Mouse (Mus musculus) heart, adult 2 months (tissue): Measurements from ENCODE around the gene Qk. TPM values are rescaled to one million over a fixed set of nuclear protein-coding genes. Genes with fewer than 3 reads are reported as not detected.

Experiments
- DNase-seq, 2 experiments: peaks; one replicate each; pipeline ENCODE4 v3.0.0; 2021
- H3K27ac ChIP-seq: fragments of 200-600 bp; 2 replicates; pipeline ENCODE4 v1.8.1; 2022
- H3K27me3 ChIP-seq: fragments of 200-500 bp; 2 replicates; pipeline ENCODE4 v1.6.1; 2012; ENCODE audit warnings: mild to moderate bottlenecking, low read length, inconsistent platforms, mixed read lengths; ENCODE audit not compliant: control insufficient read depth, insufficient read depth
- H3K36me3 ChIP-seq: fragments of 200-500 bp; 2 replicates; pipeline ENCODE4 v1.6.1; 2012; ENCODE audit warnings: low read length, inconsistent platforms; ENCODE audit not compliant: control insufficient read depth, insufficient read depth
- H3K4me1 ChIP-seq: fragments of 200-500 bp; 2 replicates; pipeline ENCODE4 v1.6.1; 2011; ENCODE audit warnings: low read length; ENCODE audit not compliant: control insufficient read depth, insufficient read depth
- H3K4me3 ChIP-seq: fragments of 200-600 bp; 2 replicates; pipeline ENCODE4 v1.8.1; 2022
- H3K79me2 ChIP-seq: fragments of 200-500 bp; replicated peaks from 2 replicates; pipeline ENCODE4 v1.6.1; 2012; ENCODE audit warnings: mild to moderate bottlenecking, inconsistent platforms, low read length, moderate library complexity, mixed read lengths; ENCODE audit not compliant: control insufficient read depth, insufficient read depth
- H3K9ac ChIP-seq: fragments of 200-500 bp; 2 replicates; pipeline ENCODE4 v1.6.1; 2012; ENCODE audit warnings: low read depth, mild to moderate bottlenecking, control low read depth, inconsistent platforms, low read length, mixed read lengths
- CTCF ChIP-seq: fragments of 200-600 bp; IDR thresholded peaks from 2 replicates; pipeline ENCODE4 v1.8.1; 2022; ENCODE audit warnings: antibody characterized with exemption, mild to moderate bottlenecking, moderate library complexity
- EP300 ChIP-seq: fragments of 200-500 bp; IDR thresholded peaks from 2 replicates; pipeline ENCODE4 v1.6.1; 2011; ENCODE audit warnings: low read depth, low read length, control low read depth; ENCODE audit not compliant: insufficient read depth
- POLR2A ChIP-seq: fragments of 200-500 bp; IDR thresholded peaks from 2 replicates; pipeline ENCODE4 v1.6.1; 2011; ENCODE audit warnings: mild to moderate bottlenecking, low read depth, low read length, control low read depth; ENCODE audit not compliant: insufficient read depth
- whole genome bisulfite sequencing: fragments of 180-500 bp; shearing (Covaris S2); methylation state at CpG from one replicate; pipeline ENCODE4 v1.1.7; 2018; 5-methylcytosine and 5-hydroxymethylcytosine counted together
- intact Hi-C: fragments of 180-260 bp; cut with DNase I; formaldehyde crosslinking; loops from one replicate; pipeline ENCODE4 v1.15.1; 2025
- polyA plus RNA-seq: library from polyadenylated mRNA; depleted of rRNA; stranded (reverse); fragments of >200 nt; gene quantifications from 2 replicates; pipeline ENCODE4 v1.2.3, GENCODE M21; 2012
- total RNA-seq, 2 experiments: library from RNA; stranded (reverse); gene quantifications; 2 replicates each; pipeline ENCODE4 v1.2.3; 2021

Qk gene
- total and polyA plus RNA-seq, 3 experiments, result 342 to 514 (median 469) TPM

- WGBS, result 14% methylated on average over 4 of the region's 4 CpGs
- H3K27ac ChIP-seq, result peak overlapping the region; percentile 57
- peaks cover 21% of the 10 kb centered on the region for H3K4me1 ChIP-seq
- H3K4me3 ChIP-seq, result peak overlapping the region; percentile 13
- H3K9ac ChIP-seq, result peak overlapping the region; percentile 40
- DNase-seq, result peak; percentile 59 to 62
- peaks cover 2% of the 10 kb centered on the region for H3K79me2 ChIP-seq
- H3K27me3 ChIP-seq, result no peaks in the 10 kb centered on the region
- intact Hi-C loops, result no loop called here
- TF ChIP-seq POLR2A (no peak), CTCF (no peak), EP300 (no peak)
- peaks cover 47% of the 10 kb centered on the region for H3K36me3 ChIP-seq
Measured at GRCm38 (mm10) chr17:10309135-10309623, 10.5 kb downstream of the Qk start.

- Histone ChIP-seq H3K4me3 (no peak overlapping the region; the same call in 1 of the 2 replicates), H3K36me3 (peaks cover 46% of the 10 kb centered on the region), H3K27ac (no peak overlapping the region), H3K9ac (no peak overlapping the region), H3K4me1 (peaks cover 16% of the 10 kb centered on the region), H3K27me3 (no peaks in the 10 kb centered on the region), H3K79me2 (peaks cover 3% of the 10 kb centered on the region)
- TF ChIP-seq POLR2A (no peak), CTCF (peak; percentile 36), EP300 (no peak)
- no peak for DNase-seq
- 4% methylated on average over 2 of the region's 2 CpGs for WGBS
- intact Hi-C loops, result no loop called here
Measured at GRCm38 (mm10) chr17:10306424-10306823, 13.2 kb downstream of the Qk start.

DNA sequence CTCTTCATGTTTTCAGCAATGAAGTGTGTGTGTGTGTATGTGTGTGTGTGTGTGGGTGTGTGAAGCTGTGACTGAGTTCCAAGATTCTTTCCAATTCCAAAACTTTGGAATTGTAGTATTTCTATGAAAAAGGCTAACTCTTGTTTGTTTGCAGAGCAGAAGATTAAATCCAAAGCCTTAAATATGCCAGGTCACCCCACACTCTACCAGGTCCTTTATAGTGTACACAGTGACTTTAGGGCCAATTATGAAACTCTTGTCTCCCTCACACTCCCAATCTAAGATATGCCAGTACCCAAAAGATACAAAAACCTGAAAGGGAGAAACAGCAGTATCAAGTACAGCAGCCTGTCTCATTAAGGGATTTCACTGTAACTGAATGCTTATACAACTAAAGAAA lies 15.7 kb downstream of the Qk start:
- no peaks in the 10 kb centered on the region for H3K27me3 ChIP-seq
- peaks cover 9% of the 10 kb centered on the region for H3K4me1 ChIP-seq
- no peak for TF ChIP-seq EP300
- no peak for TF ChIP-seq CTCF
- intact Hi-C loops, result no loop called here
- DNase-seq, result no peak
- peaks cover 45% of the 10 kb centered on the region for H3K36me3 ChIP-seq
- peaks cover 2% of the 10 kb centered on the region for H3K79me2 ChIP-seq
- peak overlapping the region; percentile 53 for H3K27ac ChIP-seq
- no peak overlapping the region; the same call in 1 of the 2 replicates for H3K9ac ChIP-seq
- H3K4me3 ChIP-seq, result no peak overlapping the region

GRCm38 (mm10) chr17:10300968-10301795 lies 18.5 kb downstream of the Qk start:
- Histone ChIP-seq H3K27ac (no peak overlapping the region; the same call in none of the 2 replicates), H3K79me2 (peaks cover 6% of the 10 kb centered on the region), H3K27me3 (no peaks in the 10 kb centered on the region), H3K4me3 (peak overlapping the region; percentile 12; the same call in 1 of the 2 replicates), H3K9ac (no peak overlapping the region), H3K4me1 (peaks cover 16% of the 10 kb centered on the region), H3K36me3 (peaks cover 39% of the 10 kb centered on the region)
- intact Hi-C loops, result no loop called here
- TF ChIP-seq EP300, result no peak
- no peak for TF ChIP-seq POLR2A
- TF ChIP-seq CTCF, result no peak
- no peak for DNase-seq
- WGBS, result 13% methylated on average over 4 of the region's 4 CpGs

GRCm38 (mm10) chr17:10299396-10299795 lies 20.3 kb downstream of the Qk start:
- no peak overlapping the region for H3K4me3 ChIP-seq
- TF ChIP-seq EP300 (no peak), CTCF (no peak), POLR2A (no peak)
- H3K36me3 ChIP-seq, result peaks cover 46% of the 10 kb centered on the region
- intact Hi-C loops, result loop anchor here (2.0 kb wide), 1 partner anchor 13 kb away; no protein-coding TSS in a partner anchor
- no peak overlapping the region for H3K9ac ChIP-seq
- WGBS, result 36% methylated on average over 1 of the region's 1 CpGs
- H3K79me2 ChIP-seq, result peaks cover 6% of the 10 kb centered on the region
- DNase-seq, result no peak
- H3K4me1 ChIP-seq, result peaks cover 15% of the 10 kb centered on the region
- no peak overlapping the region for H3K27ac ChIP-seq
- H3K27me3 ChIP-seq, result no peaks in the 10 kb centered on the region

DNA sequence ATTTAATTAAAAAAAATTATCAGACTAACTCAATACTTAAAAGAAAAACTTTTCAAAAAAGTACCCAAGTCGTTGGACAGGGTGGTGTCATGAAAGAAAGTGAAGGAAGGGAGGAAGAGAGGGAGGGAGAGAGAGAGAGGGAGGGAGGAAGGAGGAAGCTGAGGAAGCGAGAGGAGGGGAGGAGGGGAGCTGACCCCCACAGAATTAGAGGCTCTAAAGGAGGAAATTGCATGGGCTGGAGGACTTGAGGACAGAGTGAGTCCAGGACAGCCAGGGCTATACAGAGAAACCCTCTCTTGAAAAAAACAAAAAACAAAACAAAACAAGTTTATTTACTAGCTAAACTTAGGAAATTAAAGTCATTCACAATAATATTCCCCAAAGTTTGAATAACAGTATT lies 27.1 kb downstream of the Qk start:
- TF ChIP-seq CTCF (no peak), POLR2A (no peak)
- Histone ChIP-seq H3K4me3 (peak overlapping the region; percentile 3; the same call in 1 of the 2 replicates), H3K4me1 (peaks cover 24% of the 10 kb centered on the region), H3K27me3 (no peaks in the 10 kb centered on the region), H3K79me2 (0 out of 2 replicates have a peak, but pooled peaks cover 1% of the 10 kb centered on the region), H3K36me3 (peaks cover 44% of the 10 kb centered on the region), H3K27ac (peak overlapping the region; percentile 5; the same call in 1 of the 2 replicates), H3K9ac (no peak overlapping the region)
- WGBS, result 12% methylated on average over 2 of the region's 2 CpGs
- intact Hi-C loops, result no loop called here
- DNase-seq, result no peak
